Mouse (Mus musculus) v-Abl transformed pro-B cells (cell line): ENCODE data around the gene Nckipsd.

Source experiments
- in situ Hi-C, 2 experiments: fragments of 400-800 bp; cut with MboI; formaldehyde crosslinking; loops; one replicate each; pipeline ENCODE4 v1.15.1; 2025; ENCODE audit not compliant: unreplicated experiment in 2 of 2

The Nckipsd gene

GRCm38 (mm10) chr9:108808163-108808665 lies at the start of gene Nckipsd:
Nckipsd (plus strand) TSS chr9:108808368.
- in situ Hi-C loops = loop anchor here (5.0 kb wide), 2 partner anchors 51 to 136 kb away; no protein-coding TSS in a partner anchor

DNA sequence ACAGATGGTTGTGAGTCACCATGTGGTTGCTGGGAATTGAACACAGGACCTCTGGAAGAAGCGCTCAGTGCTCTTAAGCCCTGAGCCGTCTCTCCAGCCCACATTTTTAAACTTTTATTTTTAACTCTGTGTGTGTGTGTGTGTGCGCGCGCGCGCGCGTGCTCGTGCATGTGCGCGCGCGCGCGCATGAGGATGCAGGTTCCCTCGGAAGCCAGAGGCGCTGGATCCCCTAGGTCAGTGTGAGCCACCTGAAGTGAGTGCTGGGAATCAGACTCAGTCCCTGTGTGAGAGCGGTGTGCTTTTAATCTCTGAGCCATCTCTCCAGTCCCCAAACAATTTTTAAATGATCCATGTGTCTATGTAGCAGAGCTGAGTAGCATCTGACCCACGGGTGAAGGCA lies 49.0 kb upstream of the Nckipsd start:
- in situ Hi-C loops = loop anchor here (5.0 kb wide), 2 partner anchors 48 to 63 kb away; partner anchors contain the start of gene Nckipsd (in 1 of the 2)

DNA sequence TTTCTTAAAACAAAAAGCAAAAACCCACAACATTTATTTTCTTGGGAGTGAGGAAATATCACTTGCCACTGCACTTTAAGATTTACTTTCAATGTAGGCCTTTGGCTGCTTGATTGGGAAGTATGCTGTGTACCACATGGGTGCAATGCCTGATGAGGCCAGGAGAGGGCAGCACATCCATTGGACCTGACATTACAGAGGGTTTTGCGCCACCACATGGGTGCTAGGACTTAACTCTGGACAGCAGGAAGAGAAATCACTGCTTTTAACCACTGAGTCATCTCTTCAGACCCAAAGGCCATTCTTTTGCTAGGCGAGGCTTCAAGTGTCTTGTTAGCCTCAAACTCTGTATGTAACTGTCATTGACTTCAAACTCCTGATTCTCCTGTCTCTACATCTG lies 48.4 kb upstream of the Nckipsd start:
- in situ Hi-C loops = loop anchor here (5.0 kb wide), 2 partner anchors 47 to 62 kb away; partner anchors contain the start of gene Nckipsd (in 1 of the 2)

GRCm38 (mm10) chr9:108761561-108761960 lies 46.6 kb upstream of the Nckipsd start:
- in situ Hi-C loops = no loop called here

GRCm38 (mm10) chr9:108764971-108765370 lies 43.2 kb upstream of the Nckipsd start:
- in situ Hi-C loops = no loop called here

DNA sequence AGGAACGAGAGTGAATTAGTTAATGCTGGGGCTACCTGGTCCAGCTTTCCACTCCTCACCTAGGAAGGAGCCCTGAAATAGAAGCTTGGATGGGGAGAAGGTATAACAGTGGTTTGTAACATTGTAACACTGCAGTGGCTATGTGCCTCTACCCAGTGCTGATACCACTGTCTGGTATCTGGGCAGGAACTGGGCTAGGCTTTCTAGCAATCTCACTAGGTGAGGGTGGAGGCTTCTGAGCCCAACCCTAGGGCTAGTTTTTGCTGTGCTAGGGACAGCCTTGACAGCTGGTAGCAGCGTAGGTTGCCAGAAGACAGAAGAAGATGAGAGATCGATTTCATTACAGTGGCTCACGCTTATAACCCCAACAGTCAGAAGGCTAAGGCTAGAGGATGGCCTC lies 31.6 kb upstream of the Nckipsd start:
- in situ Hi-C loops = no loop called here

- in situ Hi-C loops = no loop called here
Measured at GRCm38 (mm10) chr9:108777276-108777675, 30.9 kb upstream of the Nckipsd start.

GRCm38 (mm10) chr9:108780959-108781358 lies 27.2 kb upstream of the Nckipsd start:
- in situ Hi-C loops = no loop called here

- in situ Hi-C loops = no loop called here
Measured at GRCm38 (mm10) chr9:108781891-108782290, 26.3 kb upstream of the Nckipsd start.

DNA sequence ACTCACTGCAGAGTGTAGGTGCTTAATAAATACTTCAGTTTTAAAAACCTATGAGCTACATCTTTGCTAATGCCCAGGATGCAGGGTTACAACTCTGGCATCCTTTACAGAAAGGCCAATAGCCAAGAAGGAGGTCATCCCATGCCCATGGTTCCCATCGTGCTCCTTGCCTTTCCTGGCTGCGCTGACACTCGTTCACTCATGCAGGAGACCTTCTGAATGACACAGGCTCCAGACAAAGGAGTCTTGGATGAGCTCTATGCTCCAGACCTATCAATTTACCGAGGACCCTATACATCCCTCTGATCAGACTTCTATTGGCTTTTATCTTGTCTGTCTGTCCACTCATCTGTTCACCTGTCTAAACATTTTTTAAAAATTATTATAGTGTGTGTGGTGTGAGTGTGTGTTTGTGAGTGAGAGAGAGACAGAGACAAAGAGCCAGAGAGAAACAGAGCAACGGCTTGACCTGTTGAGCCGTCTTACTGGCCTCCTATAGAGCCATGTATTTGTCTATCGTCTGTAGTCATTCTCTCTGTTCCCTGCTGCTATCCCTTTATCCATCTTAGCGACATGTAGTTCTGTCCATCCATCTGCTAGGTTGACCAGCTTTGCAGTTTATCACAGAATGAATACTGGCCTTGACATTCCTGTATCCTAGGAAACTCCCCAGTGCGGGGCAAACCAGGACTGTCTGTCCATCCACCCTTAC lies 25.2 kb upstream of the Nckipsd start:
- in situ Hi-C loops = no loop called here

- in situ Hi-C loops = no loop called here
Measured at GRCm38 (mm10) chr9:108783548-108784463, 24.4 kb upstream of the Nckipsd start, which contains the start of gene Ip6k2. Ip6k2 (plus strand) TSS chr9:108783796.

- in situ Hi-C loops = no loop called here
Measured at GRCm38 (mm10) chr9:108785416-108785815, 22.8 kb upstream of the Nckipsd start.

GRCm38 (mm10) chr9:108786494-108786893 lies 21.7 kb upstream of the Nckipsd start:
- in situ Hi-C loops = no loop called here

DNA sequence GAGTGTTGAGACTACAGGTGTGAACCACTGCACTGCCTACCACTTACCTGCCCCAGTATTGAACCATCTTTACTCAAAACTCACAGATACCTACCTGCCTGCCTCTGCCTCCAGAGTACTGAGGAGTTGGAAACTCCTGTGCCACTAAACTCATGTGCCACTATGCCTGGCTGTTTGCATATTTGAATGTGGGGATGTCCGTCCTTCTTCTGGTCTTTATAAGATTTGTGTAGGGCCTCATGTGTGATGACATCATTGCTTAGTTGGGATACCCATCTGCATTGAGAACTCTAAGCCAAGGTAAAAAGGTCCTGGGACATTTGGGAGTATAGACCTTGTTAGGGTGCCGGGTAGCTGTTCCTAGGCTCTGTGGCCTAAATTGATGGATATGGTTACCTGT lies 21.1 kb upstream of the Nckipsd start:
- in situ Hi-C loops = no loop called here

- in situ Hi-C loops = no loop called here
Measured at GRCm38 (mm10) chr9:108788713-108789112, 19.5 kb upstream of the Nckipsd start.

GRCm38 (mm10) chr9:108792307-108792706 lies 15.9 kb upstream of the Nckipsd start:
- in situ Hi-C loops = no loop called here

GRCm38 (mm10) chr9:108792730-108793129 lies 15.4 kb upstream of the Nckipsd start:
- in situ Hi-C loops = no loop called here

- in situ Hi-C loops = no loop called here
Measured at GRCm38 (mm10) chr9:108795281-108795680, 12.9 kb upstream of the Nckipsd start.

DNA sequence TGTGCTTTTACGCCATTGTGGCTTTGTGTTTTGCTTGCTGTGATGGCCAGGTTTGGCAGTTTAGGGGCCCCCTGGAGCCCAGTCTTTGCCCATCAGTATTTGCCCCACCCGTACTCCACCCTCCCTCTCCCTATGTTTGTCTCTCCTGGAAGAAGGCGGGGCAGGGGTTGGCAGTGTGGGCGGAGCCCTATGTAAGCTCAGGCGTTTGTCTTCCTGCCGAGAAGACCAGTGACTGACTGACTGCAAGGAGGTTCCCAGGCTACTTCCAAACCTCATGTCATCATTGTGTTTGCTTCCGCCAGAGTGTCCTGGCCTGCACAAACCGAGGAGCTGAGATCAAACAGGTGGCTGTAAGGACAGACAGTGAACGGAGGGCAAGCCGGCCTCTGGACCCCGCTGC lies 12.4 kb upstream of the Nckipsd start:
- in situ Hi-C loops = no loop called here

GRCm38 (mm10) chr9:108796351-108796981 lies 11.7 kb upstream of the Nckipsd start:
- in situ Hi-C loops = no loop called here

DNA sequence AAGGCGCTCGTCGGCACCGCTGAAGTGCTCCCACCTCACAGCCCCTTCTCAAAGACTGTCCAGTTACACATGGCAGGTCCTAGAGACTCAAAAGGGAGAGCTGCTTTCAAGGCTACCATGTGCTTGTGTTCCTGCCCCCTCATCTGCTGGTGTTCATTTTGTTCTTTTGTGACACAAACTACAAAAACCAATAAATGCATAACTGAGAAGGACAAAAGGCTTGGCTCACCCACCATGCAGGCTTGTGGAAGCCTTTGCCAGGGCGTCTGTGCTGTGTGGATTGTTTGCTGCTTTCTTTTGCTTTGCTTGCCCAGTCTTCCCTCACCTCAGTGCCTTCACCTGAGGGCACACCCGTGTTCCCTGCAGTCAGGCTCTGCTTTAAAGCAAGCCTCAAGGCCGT lies 10.7 kb upstream of the Nckipsd start:
- in situ Hi-C loops = no loop called here
